Mouse (Mus musculus) forebrain, embryonic 11.5 days (tissue): ENCODE measurements around the gene Lgi1. TPM values are rescaled to one million over a fixed set of nuclear protein-coding genes. Genes with fewer than 3 reads are reported as not detected.
A peak's percentile ranks its signal among the peaks of the same experiment; 100 is the strongest.

ENCODE experiments used
- ATAC-seq: fragments of 200-750 bp; cut with Nextera tagmentation; replicated peaks from 2 replicates; pipeline ENCODE4 v1.8.0; 2017; ENCODE audit warnings: moderate TSS enrichment; ENCODE audit not compliant: low FRiP score
- DNase-seq: peaks from one replicate; pipeline ENCODE4 v3.0.0-alpha.2; 2017; ENCODE audit warnings: low spot score
- H3K27ac ChIP-seq: fragments of 300-500 bp; sonication (generic); 2 replicates; pipeline ENCODE4 v1.5.1; 2014; ENCODE audit warnings: low read depth, low read length
- H3K27me3 ChIP-seq: fragments of 300-500 bp; sonication (generic); 2 replicates; pipeline ENCODE4 v1.6.1; 2014; ENCODE audit warnings: mild to moderate bottlenecking, low read length, mixed read lengths; ENCODE audit not compliant: control insufficient read depth, insufficient read depth
- H3K36me3 ChIP-seq: fragments of 300-500 bp; sonication (generic); 2 replicates; pipeline ENCODE4 v1.6.1; 2014; ENCODE audit warnings: mild to moderate bottlenecking, low read length, moderate library complexity, mixed read lengths; ENCODE audit not compliant: control insufficient read depth, insufficient read depth
- H3K4me1 ChIP-seq: fragments of 300-500 bp; sonication (generic); replicated peaks from 2 replicates; pipeline ENCODE4 v1.6.1; 2014; ENCODE audit warnings: low read length, mixed read lengths; ENCODE audit not compliant: control insufficient read depth, insufficient read depth
- H3K4me2 ChIP-seq: fragments of 300-500 bp; sonication (generic); 2 replicates; pipeline ENCODE4 v1.6.1; 2014; ENCODE audit warnings: low read depth, mild to moderate bottlenecking, low read length, moderate library complexity, mixed read lengths; ENCODE audit not compliant: severe bottlenecking
- H3K4me3 ChIP-seq: fragments of 300-500 bp; sonication (generic); 2 replicates; pipeline ENCODE4 v1.5.1; 2014; ENCODE audit warnings: low read depth, low read length
- H3K9ac ChIP-seq: fragments of 300-500 bp; sonication (generic); 2 replicates; pipeline ENCODE4 v1.6.1; 2014; ENCODE audit warnings: low read length
- H3K9me3 ChIP-seq: fragments of 300-500 bp; sonication (generic); 2 replicates; pipeline ENCODE4 v1.6.1; 2016; ENCODE audit warnings: low read length, mixed read lengths; ENCODE audit not compliant: control insufficient read depth
- WGBS: fragments of 180-500 bp; shearing (Covaris S2); extraction: QIAGEN DNeasy Blood & Tissue Kit; methylation state at CpG from one replicate; pipeline ENCODE4 v1.1.7; 2014; 5-methylcytosine and 5-hydroxymethylcytosine counted together
- polyA plus RNA-seq: library from polyadenylated mRNA; unstranded; fragments of >200 nt; fragmentation: Nextera tagmentation; extraction: Ambion mirVana; gene quantifications from 2 replicates; pipeline ENCODE4 v1.2.1, GENCODE M21; 2014

The Lgi1 gene
- polyA plus RNA-seq, 1 experiment from 2014 or later, result 1.2 TPM

GRCm38 (mm10) chr19:38253796-38254195 is 10.5 kb upstream of the Lgi1 start:
- ATAC-seq, result no peak
- H3K27me3 ChIP-seq, result no peaks in the 10 kb centered on the region
- no peaks in the 10 kb centered on the region for H3K36me3 ChIP-seq
- no peaks in the 10 kb centered on the region for H3K4me1 ChIP-seq
- no peak overlapping the region for H3K4me3 ChIP-seq
- no peak overlapping the region for H3K4me2 ChIP-seq
- no peaks in the 10 kb centered on the region for H3K9me3 ChIP-seq
- H3K9ac ChIP-seq, result no peak overlapping the region
- WGBS, result 64% methylated on average over 6 of the region's 6 CpGs
- DNase-seq, result no peak
- H3K27ac ChIP-seq, result no peak overlapping the region

- no peaks in the 10 kb centered on the region for H3K4me1 ChIP-seq
- no peak overlapping the region for H3K4me2 ChIP-seq
- no peaks in the 10 kb centered on the region for H3K9me3 ChIP-seq
- H3K4me3 ChIP-seq, result no peak overlapping the region
- no peak for ATAC-seq
- H3K36me3 ChIP-seq, result no peaks in the 10 kb centered on the region
- no peaks in the 10 kb centered on the region for H3K27me3 ChIP-seq
- 86% methylated on average over 3 of the region's 3 CpGs for WGBS
- H3K9ac ChIP-seq, result no peak overlapping the region
- no peak for DNase-seq
- H3K27ac ChIP-seq, result no peak overlapping the region
These were observed 5.7 kb upstream of the Lgi1 start for GRCm38 (mm10) chr19:38258651-38259065.

- WGBS, result 77% methylated on average over 3 of the region's 3 CpGs
- no peaks in the 10 kb centered on the region for H3K9me3 ChIP-seq
- DNase-seq (no peak), ATAC-seq (no peak)
- no peaks in the 10 kb centered on the region for H3K36me3 ChIP-seq
- no peak overlapping the region for H3K4me2 ChIP-seq
- H3K4me3 ChIP-seq, result no peak overlapping the region
- H3K9ac ChIP-seq, result no peak overlapping the region
- no peaks in the 10 kb centered on the region for H3K4me1 ChIP-seq
- 0 out of 2 replicates have a peak, but pooled peaks cover 2% of the 10 kb centered on the region for H3K27me3 ChIP-seq
- no peak overlapping the region for H3K27ac ChIP-seq
These were observed 4.9 kb upstream of the Lgi1 start for GRCm38 (mm10) chr19:38259436-38259835.

- Histone ChIP-seq H3K36me3 (no peaks in the 10 kb centered on the region), H3K4me3 (no peak overlapping the region), H3K9me3 (no peaks in the 10 kb centered on the region), H3K27me3 (0 out of 2 replicates have a peak, but pooled peaks cover 2% of the 10 kb centered on the region), H3K9ac (no peak overlapping the region), H3K4me1 (no peaks in the 10 kb centered on the region), H3K4me2 (no peak overlapping the region), H3K27ac (no peak overlapping the region)
- 56% methylated on average over 4 of the region's 4 CpGs for WGBS
- DNase-seq (no peak), ATAC-seq (no peak)
These were observed 4.0 kb upstream of the Lgi1 start for GRCm38 (mm10) chr19:38260346-38260745.

GRCm38 (mm10) chr19:38261351-38261750 is 3.0 kb upstream of the Lgi1 start:
- ATAC-seq (no peak), DNase-seq (no peak)
- Histone ChIP-seq H3K27me3 (0 out of 2 replicates have a peak, but pooled peaks cover 2% of the 10 kb centered on the region), H3K9ac (no peak overlapping the region), H3K4me1 (no peaks in the 10 kb centered on the region), H3K36me3 (no peaks in the 10 kb centered on the region), H3K27ac (no peak overlapping the region), H3K9me3 (no peaks in the 10 kb centered on the region), H3K4me3 (no peak overlapping the region), H3K4me2 (no peak overlapping the region)
- WGBS, result 88% methylated on average over 5 of the region's 5 CpGs

- DNase-seq (no peak), ATAC-seq (0 out of 2 replicates have a peak, but pooled peaks have one; percentile 24)
- Histone ChIP-seq H3K4me3 (peak overlapping the region; percentile 15; the same call in 1 of the 2 replicates), H3K36me3 (no peaks in the 10 kb centered on the region), H3K4me1 (no peaks in the 10 kb centered on the region), H3K9ac (no peak overlapping the region), H3K27me3 (0 out of 2 replicates have a peak, but pooled peaks cover 2% of the 10 kb centered on the region), H3K4me2 (peak overlapping the region; percentile 36), H3K9me3 (no peaks in the 10 kb centered on the region), H3K27ac (no peak overlapping the region)
- WGBS, result 17% methylated on average over 14 of the region's 14 CpGs
These were observed 369 bp upstream of the Lgi1 start for GRCm38 (mm10) chr19:38263829-38264504.

GRCm38 (mm10) chr19:38265767-38266166 is 1.4 kb downstream of the Lgi1 start:
- no peak overlapping the region for H3K4me2 ChIP-seq
- H3K9ac ChIP-seq, result no peak overlapping the region
- no peak for ATAC-seq

GRCm38 (mm10) chr19:38267469-38267868 is 3.1 kb downstream of the Lgi1 start:
- Histone ChIP-seq H3K9me3 (no peaks in the 10 kb centered on the region), H3K4me3 (no peak overlapping the region), H3K4me1 (no peaks in the 10 kb centered on the region), H3K27ac (no peak overlapping the region), H3K27me3 (0 out of 2 replicates have a peak, but pooled peaks cover 2% of the 10 kb centered on the region), H3K9ac (no peak overlapping the region), H3K4me2 (no peak overlapping the region), H3K36me3 (no peaks in the 10 kb centered on the region)
- no peak for ATAC-seq
- no peak for DNase-seq
- 82% methylated on average over 5 of the region's 5 CpGs for WGBS

More at GRCm38 (mm10) chr19:38265767-38266166, 1.4 kb downstream of the Lgi1 start:
- H3K27me3 ChIP-seq, result 0 out of 2 replicates have a peak, but pooled peaks cover 2% of the 10 kb centered on the region
- no peaks in the 10 kb centered on the region for H3K4me1 ChIP-seq
- H3K27ac ChIP-seq, result no peak overlapping the region
- no peaks in the 10 kb centered on the region for H3K9me3 ChIP-seq
- H3K4me3 ChIP-seq, result no peak overlapping the region
- 86% methylated on average over 5 of the region's 5 CpGs for WGBS
- no peaks in the 10 kb centered on the region for H3K36me3 ChIP-seq
- DNase-seq, result no peak

GRCm38 (mm10) chr19:38271071-38271470 is 6.7 kb downstream of the Lgi1 start:
- 31% methylated on average over 6 of the region's 6 CpGs for WGBS
- Histone ChIP-seq H3K4me3 (no peak overlapping the region), H3K4me2 (no peak overlapping the region), H3K36me3 (no peaks in the 10 kb centered on the region), H3K4me1 (no peaks in the 10 kb centered on the region), H3K27me3 (no peaks in the 10 kb centered on the region), H3K27ac (no peak overlapping the region), H3K9ac (no peak overlapping the region), H3K9me3 (no peaks in the 10 kb centered on the region)
- DNase-seq (no peak), ATAC-seq (no peak)
